Mouse (Mus musculus): ENCODE data around the gene Olfr1396. TPM values are rescaled to one million over a fixed set of nuclear protein-coding genes. Genes with fewer than 3 reads are reported as not detected.
A peak's percentile ranks its signal among the peaks of the same experiment; 100 is the strongest.

Olfr1396 gene
- polyA plus RNA-seq, 1 experiment from 2014 or later = not detected

- Histone ChIP-seq H3K4me3 (ENCODE audit: low read depth, low read length) (no peak overlapping the region), H3K4me1 (ENCODE audit: control insufficient read depth, insufficient read depth, low read length) (no peaks in the 10 kb centered on the region), H3K9me3 (ENCODE audit: control insufficient read depth, low read length) (no peaks in the 10 kb centered on the region), H3K9ac (ENCODE audit: low read length) (no peak overlapping the region), H3K36me3 (ENCODE audit: control insufficient read depth, insufficient read depth, low read length) (no peaks in the 10 kb centered on the region), H3K4me2 (ENCODE audit: low read depth) (no peak overlapping the region), H3K27me3 (ENCODE audit: control insufficient read depth, insufficient read depth, low read length) (no peaks in the 10 kb centered on the region), H3K27ac (ENCODE audit: low read depth, low read length) (no peak overlapping the region)
- 72% methylated on average over 1 of the region's 1 CpGs for WGBS
- DNase-seq (ENCODE audit: low spot score) = no peak
- ATAC-seq (ENCODE audit: insufficient read depth, low FRiP score, low TSS enrichment) = no peak
These were observed 3.7 kb downstream of the Olfr1396 start for GRCm38 (mm10) chr11:49111000-49111399.

GRCm38 (mm10) chr11:49108833-49109232 lies 5.8 kb downstream of the Olfr1396 start:
- DNase-seq (ENCODE audit: low spot score) = no peak
- H3K4me3 ChIP-seq (ENCODE audit: low read depth, low read length) = no peak overlapping the region
- H3K4me2 ChIP-seq (ENCODE audit: low read depth) = no peak overlapping the region
- no peak for ATAC-seq (ENCODE audit: insufficient read depth, low FRiP score, low TSS enrichment)
- no peaks in the 10 kb centered on the region for H3K9me3 ChIP-seq (ENCODE audit: control insufficient read depth, low read length)
- H3K27ac ChIP-seq (ENCODE audit: low read depth, low read length) = no peak overlapping the region
- H3K36me3 ChIP-seq (ENCODE audit: control insufficient read depth, insufficient read depth, low read length) = no peaks in the 10 kb centered on the region
- WGBS = 63% methylated on average over 1 of the region's 1 CpGs
- no peaks in the 10 kb centered on the region for H3K27me3 ChIP-seq (ENCODE audit: control insufficient read depth, insufficient read depth, low read length)
- no peak overlapping the region for H3K9ac ChIP-seq (ENCODE audit: low read length)
- no peaks in the 10 kb centered on the region for H3K4me1 ChIP-seq (ENCODE audit: control insufficient read depth, insufficient read depth, low read length)

GRCm38 (mm10) chr11:49107650-49108537 lies 6.8 kb downstream of the Olfr1396 start:
- Histone ChIP-seq H3K9ac (ENCODE audit: low read length) (no peak overlapping the region), H3K4me3 (ENCODE audit: low read depth, low read length) (no peak overlapping the region), H3K27me3 (ENCODE audit: control insufficient read depth, insufficient read depth, low read length) (no peaks in the 10 kb centered on the region), H3K9me3 (ENCODE audit: control insufficient read depth, low read length) (no peaks in the 10 kb centered on the region), H3K36me3 (ENCODE audit: control insufficient read depth, insufficient read depth, low read length) (no peaks in the 10 kb centered on the region), H3K27ac (ENCODE audit: low read depth, low read length) (no peak overlapping the region), H3K4me1 (ENCODE audit: control insufficient read depth, insufficient read depth, low read length) (no peaks in the 10 kb centered on the region), H3K4me2 (ENCODE audit: low read depth) (no peak overlapping the region)
- DNase-seq (ENCODE audit: low spot score) (no peak), ATAC-seq (ENCODE audit: insufficient read depth, low FRiP score, low TSS enrichment) (no peak)
- 69% methylated on average over 10 of the region's 10 CpGs for WGBS

GRCm38 (mm10) chr11:49105752-49106151 lies 8.9 kb downstream of the Olfr1396 start:
- 85% methylated on average over 1 of the region's 1 CpGs for WGBS
- no peak for ATAC-seq (ENCODE audit: insufficient read depth, low FRiP score, low TSS enrichment)
- no peak overlapping the region for H3K4me2 ChIP-seq (ENCODE audit: low read depth)
- no peaks in the 10 kb centered on the region for H3K27me3 ChIP-seq (ENCODE audit: control insufficient read depth, insufficient read depth, low read length)
- H3K27ac ChIP-seq (ENCODE audit: low read depth, low read length) = no peak overlapping the region
- DNase-seq (ENCODE audit: low spot score) = no peak
- no peak overlapping the region for H3K9ac ChIP-seq (ENCODE audit: low read length)
- H3K9me3 ChIP-seq (ENCODE audit: control insufficient read depth, low read length) = no peaks in the 10 kb centered on the region
- H3K4me1 ChIP-seq (ENCODE audit: control insufficient read depth, insufficient read depth, low read length) = no peaks in the 10 kb centered on the region
- no peaks in the 10 kb centered on the region for H3K36me3 ChIP-seq (ENCODE audit: control insufficient read depth, insufficient read depth, low read length)
- no peak overlapping the region for H3K4me3 ChIP-seq (ENCODE audit: low read depth, low read length)

- no peak overlapping the region for H3K27ac ChIP-seq (ENCODE audit: low read depth, low read length)
- peak; percentile 53; the same call in 1 of the 2 replicates for ATAC-seq (ENCODE audit: insufficient read depth, low FRiP score, low TSS enrichment)
- no peaks in the 10 kb centered on the region for H3K36me3 ChIP-seq (ENCODE audit: control insufficient read depth, insufficient read depth, low read length)
- H3K9ac ChIP-seq (ENCODE audit: low read length) = no peak overlapping the region
- 24% methylated on average over 8 of the region's 8 CpGs for WGBS
- H3K9me3 ChIP-seq (ENCODE audit: control insufficient read depth, low read length) = no peaks in the 10 kb centered on the region
- no peaks in the 10 kb centered on the region for H3K27me3 ChIP-seq (ENCODE audit: control insufficient read depth, insufficient read depth, low read length)
- no peaks in the 10 kb centered on the region for H3K4me1 ChIP-seq (ENCODE audit: control insufficient read depth, insufficient read depth, low read length)
- H3K4me2 ChIP-seq (ENCODE audit: low read depth) = no peak overlapping the region
- H3K4me3 ChIP-seq (ENCODE audit: low read depth, low read length) = no peak overlapping the region
- DNase-seq (ENCODE audit: low spot score) = peak; percentile 85
These were observed 11.5 kb downstream of the Olfr1396 start for GRCm38 (mm10) chr11:49103047-49103693.

- Histone ChIP-seq H3K4me1 (ENCODE audit: control insufficient read depth, insufficient read depth, low read length) (no peaks in the 10 kb centered on the region), H3K9ac (ENCODE audit: low read length) (no peak overlapping the region), H3K27me3 (ENCODE audit: control insufficient read depth, insufficient read depth, low read length) (no peaks in the 10 kb centered on the region), H3K4me2 (ENCODE audit: low read depth) (no peak overlapping the region), H3K27ac (ENCODE audit: low read depth, low read length) (no peak overlapping the region), H3K4me3 (ENCODE audit: low read depth, low read length) (no peak overlapping the region), H3K36me3 (ENCODE audit: control insufficient read depth, insufficient read depth, low read length) (no peaks in the 10 kb centered on the region), H3K9me3 (ENCODE audit: control insufficient read depth, low read length) (no peaks in the 10 kb centered on the region)
- DNase-seq (ENCODE audit: low spot score) = no peak
- ATAC-seq (ENCODE audit: insufficient read depth, low FRiP score, low TSS enrichment) = no peak
- WGBS = 67% methylated on average over 5 of the region's 5 CpGs
These were observed 13.2 kb downstream of the Olfr1396 start for GRCm38 (mm10) chr11:49101500-49101899.

GRCm38 (mm10) chr11:49100409-49100808 lies 14.3 kb downstream of the Olfr1396 start:
- DNase-seq (ENCODE audit: low spot score) (no peak), ATAC-seq (ENCODE audit: insufficient read depth, low FRiP score, low TSS enrichment) (no peak)
- no peaks in the 10 kb centered on the region for H3K4me1 ChIP-seq (ENCODE audit: control insufficient read depth, insufficient read depth, low read length)
- no peak overlapping the region for H3K27ac ChIP-seq (ENCODE audit: low read depth, low read length)
- no peaks in the 10 kb centered on the region for H3K36me3 ChIP-seq (ENCODE audit: control insufficient read depth, insufficient read depth, low read length)
- H3K9ac ChIP-seq (ENCODE audit: low read length) = no peak overlapping the region
- no peak overlapping the region for H3K4me3 ChIP-seq (ENCODE audit: low read depth, low read length)
- H3K27me3 ChIP-seq (ENCODE audit: control insufficient read depth, insufficient read depth, low read length) = no peaks in the 10 kb centered on the region
- H3K4me2 ChIP-seq (ENCODE audit: low read depth) = no peak overlapping the region
- no peaks in the 10 kb centered on the region for H3K9me3 ChIP-seq (ENCODE audit: control insufficient read depth, low read length)
- WGBS = 86% methylated on average over 3 of the region's 3 CpGs

GRCm38 (mm10) chr11:49095367-49095766 lies 19.3 kb downstream of the Olfr1396 start:
- no peak for ATAC-seq (ENCODE audit: insufficient read depth, low FRiP score, low TSS enrichment)
- 93% methylated on average over 4 of the region's 4 CpGs for WGBS
- no peaks in the 10 kb centered on the region for H3K9me3 ChIP-seq (ENCODE audit: control insufficient read depth, low read length)

More at GRCm38 (mm10) chr11:49095367-49095766, 19.3 kb downstream of the Olfr1396 start:
- Histone ChIP-seq H3K4me1 (ENCODE audit: control insufficient read depth, insufficient read depth, low read length) (no peaks in the 10 kb centered on the region), H3K4me2 (ENCODE audit: low read depth) (no peak overlapping the region), H3K4me3 (ENCODE audit: low read depth, low read length) (no peak overlapping the region), H3K27ac (ENCODE audit: low read depth, low read length) (no peak overlapping the region), H3K36me3 (ENCODE audit: control insufficient read depth, insufficient read depth, low read length) (no peaks in the 10 kb centered on the region), H3K27me3 (ENCODE audit: control insufficient read depth, insufficient read depth, low read length) (no peaks in the 10 kb centered on the region), H3K9ac (ENCODE audit: low read length) (no peak overlapping the region)
- no peak for DNase-seq (ENCODE audit: low spot score)

Measured in neural tube, embryonic 11.5 days (tissue).